Mouse (Mus musculus): ENCODE data around the gene Pex6. TPM values are rescaled to one million over a fixed set of nuclear protein-coding genes. Genes with fewer than 3 reads are reported as not detected.

Pex6 gene
- polyA plus RNA-seq (2015; fragmentation: Nextera tagmentation; extraction: Ambion mirVana), result 21.2 and 30.3 TPM in 2 replicates

DNA sequence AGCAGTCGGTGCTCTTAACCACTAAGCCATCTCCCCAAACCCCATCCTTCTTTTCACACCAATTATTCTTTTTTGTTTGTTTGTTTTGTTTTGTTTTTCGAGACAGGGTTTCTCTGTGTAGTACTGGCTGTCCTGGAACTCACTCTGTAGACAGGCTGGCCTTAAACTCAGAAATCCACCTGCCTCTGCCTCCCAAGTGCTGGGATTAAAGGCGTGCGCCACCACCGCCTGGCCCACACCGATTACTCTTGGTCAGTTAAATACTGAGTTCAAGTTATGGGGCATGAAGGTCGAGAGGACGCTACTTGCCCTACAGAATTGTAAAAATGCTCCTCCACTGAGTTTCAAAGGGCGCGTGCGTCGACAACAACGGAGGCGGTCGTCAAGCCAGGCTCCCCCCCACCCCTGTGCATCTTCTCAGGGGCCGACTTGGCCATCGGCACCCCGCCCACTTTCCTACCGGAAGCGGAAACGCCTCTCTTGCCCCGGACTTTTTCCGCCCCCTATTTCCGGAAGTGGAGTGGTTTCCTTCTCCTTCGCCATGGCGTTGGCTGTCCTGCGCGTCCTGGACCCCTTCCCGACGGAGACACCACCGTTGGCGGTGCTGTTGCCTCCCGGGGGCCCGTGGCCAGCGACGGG is at the start of gene Pex6:
Gene Pex6, plus strand, starts transcription at position 505 of the 639 bp plus-strand sequence.

DNA sequence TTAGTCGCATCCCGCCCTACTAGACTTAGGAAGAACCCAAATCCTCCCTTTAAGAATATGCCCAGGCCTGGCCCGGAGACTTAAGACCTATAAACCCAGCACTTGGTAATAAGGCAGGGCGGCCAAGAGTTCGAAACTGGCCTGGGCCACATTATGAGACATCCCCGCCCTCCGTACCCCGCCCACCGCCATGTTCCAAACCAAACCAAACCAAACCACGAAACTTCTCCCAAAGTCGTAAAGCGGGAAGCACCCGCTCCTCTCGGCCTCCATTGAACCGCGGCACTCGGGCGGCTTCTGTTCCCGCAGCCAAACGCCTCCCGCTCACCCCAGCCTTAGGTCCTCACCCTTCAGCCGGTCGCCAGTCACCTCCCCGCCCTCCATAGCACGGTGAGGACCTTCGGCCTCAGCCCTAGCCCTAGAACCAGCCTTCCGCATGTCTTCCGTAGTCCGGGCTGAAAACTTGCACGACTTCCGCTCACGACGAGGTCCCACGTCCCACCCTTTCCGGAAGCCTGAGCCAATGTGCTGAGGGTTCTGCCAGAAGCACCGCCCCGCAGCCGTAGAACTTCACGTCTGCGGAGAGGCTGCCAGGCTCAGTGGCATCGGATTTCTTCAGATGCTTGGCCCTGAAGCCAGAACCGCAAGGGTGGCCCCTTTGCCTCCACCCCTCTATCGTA is 37.3 kb upstream of the Pex6 start, which contains the start of gene Rrp36:
Gene Rrp36, minus strand, starts transcription at position 503 of the 680 bp plus-strand sequence.

DNA sequence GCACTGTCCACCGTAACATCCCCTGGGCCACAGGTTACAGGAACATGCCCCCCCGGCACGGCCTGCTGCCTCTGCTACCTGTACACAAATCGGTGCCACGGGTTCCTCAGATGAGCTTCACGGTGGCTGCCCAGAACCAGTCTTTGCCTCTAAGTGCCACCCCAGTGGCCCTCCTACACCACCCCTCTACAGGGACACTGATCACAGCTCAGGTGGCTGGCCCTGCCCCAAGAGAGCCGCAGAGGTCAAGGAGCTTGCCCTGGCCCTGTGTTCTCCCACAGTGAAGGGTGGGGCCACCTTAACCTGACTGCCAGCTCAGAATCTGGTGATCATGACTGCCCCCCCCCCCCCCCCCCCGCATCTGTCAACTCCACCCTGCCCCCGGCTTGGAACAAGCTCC is 32.8 kb upstream of the Pex6 start, which contains the start of gene Mea1:
Gene Mea1, plus strand, starts transcription at position 378 of the 400 bp plus-strand sequence.

DNA sequence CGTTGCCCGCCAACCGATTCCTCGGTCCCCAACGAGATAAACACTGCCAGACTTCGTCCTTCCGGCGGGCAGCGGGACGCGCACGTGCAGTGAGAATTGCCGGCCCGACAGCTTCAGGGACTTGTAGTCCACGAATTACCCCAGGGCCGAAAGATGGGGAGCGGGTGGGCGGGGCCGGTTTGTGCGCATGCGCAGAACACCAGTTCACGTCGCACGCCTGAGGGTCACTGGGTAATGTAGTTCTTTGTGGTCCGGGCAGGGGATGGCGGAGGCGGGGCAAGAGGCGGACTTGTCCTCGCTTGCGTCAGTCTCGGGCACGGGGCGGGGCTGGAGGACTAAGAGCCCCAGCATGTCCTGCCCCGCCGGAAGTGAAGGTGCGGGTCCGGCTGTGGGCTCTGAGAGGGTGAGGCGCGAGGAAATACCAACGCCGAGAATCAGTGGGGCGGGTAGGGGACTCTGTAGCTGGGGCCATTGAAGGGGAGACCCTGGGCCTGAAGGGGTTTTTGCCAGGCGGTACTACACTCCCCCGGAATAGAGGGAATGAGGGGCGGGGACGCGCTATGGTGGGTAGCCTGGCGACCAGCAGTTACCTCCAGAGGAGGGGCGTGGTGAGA is 30.4 kb upstream of the Pex6 start, which contains the start of gene Klhdc3:
Gene Klhdc3, minus strand, starts transcription at position 155 of the 614 bp plus-strand sequence.

DNA sequence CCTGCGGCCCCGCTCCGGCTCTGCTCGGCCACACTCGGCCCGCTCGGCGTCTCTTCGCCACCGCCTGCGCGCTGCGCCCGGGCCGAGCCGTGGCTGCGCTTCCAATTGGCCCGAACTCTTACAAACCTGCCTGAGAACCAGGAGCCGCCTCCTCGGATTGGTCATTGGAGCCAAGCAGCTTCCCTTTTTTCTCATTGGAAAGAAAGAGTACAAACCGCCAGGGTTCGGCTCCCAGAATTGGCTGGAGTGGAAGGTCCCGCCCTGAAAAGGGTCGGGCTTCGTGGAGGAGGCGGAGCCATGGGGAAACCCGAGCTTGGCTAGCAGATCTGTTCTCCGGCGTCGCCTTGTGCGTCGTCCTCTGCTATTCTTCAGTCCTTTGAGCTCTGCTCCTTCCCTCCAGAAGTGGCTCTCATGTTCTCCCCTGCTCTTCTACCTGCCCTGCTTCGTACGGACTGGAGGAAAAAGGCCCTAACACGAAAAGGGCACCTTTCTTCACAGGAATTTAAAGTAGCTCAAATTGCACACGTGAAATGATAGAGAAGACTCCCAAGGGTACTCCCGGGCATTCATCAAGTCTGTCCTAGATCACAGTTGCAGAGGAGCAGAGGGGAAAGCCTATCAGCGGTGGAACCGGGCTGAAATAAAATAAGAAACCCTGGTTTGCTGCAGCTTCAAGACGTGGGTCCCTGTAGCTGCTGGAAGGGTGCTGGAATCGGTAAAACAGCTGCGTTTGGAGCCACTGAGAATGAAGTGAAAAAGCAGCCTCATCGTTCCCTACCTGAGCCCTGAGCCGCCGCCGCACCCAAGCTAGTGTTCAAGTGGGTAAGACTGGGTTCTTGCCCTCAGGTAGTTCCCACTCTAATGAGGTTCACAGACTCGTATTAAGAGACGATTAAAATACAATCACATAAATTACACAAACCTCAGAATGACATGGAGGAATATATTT is 6.1 kb upstream of the Pex6 start, which contains the start of gene Ppp2r5d:
Gene Ppp2r5d, minus strand, starts transcription at position 225 of the 949 bp plus-strand sequence.

DNA sequence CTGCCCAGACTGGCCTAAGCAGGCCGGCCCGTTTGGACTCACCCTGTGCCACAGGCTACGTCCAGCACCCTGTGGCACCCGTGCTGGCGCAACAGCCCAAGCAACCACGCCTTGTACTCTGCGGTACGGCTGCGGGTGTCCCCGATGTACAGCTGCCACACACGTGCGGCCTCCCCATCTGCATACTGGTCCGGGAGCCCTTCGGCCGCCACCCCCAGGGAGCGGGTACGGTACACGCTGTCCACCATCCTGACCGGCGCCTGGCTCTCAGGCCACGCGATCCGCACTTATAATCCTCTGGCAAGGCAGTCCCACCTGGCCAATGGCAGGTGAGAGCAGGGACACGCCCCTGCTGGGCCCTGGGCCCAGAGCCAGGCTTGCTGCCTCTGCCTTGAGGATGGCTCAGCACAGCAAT is 17.6 kb downstream of the Pex6 start, which contains the start of gene Gnmt:
Gene Gnmt, minus strand, starts transcription at position 265 of the 415 bp plus-strand sequence.

DNA sequence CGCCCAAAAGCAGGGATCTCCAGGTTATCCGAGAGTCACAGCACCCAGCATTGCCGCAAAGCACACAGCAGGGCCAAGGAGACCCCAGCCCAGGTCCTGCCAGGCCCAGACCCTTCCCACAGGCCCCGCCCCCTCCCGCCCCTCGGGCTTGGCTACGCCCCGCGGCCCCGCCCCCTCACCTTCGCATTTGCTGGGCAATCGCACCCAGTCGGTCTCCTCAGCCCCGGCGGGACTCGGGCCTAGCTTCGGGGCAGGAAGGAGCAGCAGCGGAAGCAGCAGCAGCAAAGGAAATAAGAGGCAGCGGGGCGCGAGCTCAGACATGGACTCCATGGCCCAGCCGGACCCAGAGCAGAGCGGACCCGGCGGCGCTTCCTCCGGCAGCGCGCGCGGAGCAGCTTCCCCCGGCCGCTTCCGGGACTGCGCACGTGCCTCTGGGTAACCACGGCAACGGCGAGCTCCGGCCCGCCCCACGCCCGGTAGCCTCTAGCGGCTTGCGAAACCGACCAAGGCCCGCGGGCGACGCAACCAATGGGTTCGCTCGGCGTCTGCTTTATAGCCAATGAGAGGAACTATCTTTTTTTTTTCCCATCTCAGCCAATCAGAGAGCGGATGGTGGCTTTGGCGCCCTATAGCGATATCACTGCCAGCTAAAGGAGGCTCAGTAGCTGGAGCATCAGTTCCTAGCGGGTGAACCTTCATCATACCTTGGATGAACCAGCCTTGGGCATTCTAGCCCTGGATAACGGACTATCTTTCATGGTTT is 40.7 kb downstream of the Pex6 start, which contains the start of gene Cnpy3:
Gene Cnpy3, minus strand, starts transcription at position 421 of the 763 bp plus-strand sequence.

DNA sequence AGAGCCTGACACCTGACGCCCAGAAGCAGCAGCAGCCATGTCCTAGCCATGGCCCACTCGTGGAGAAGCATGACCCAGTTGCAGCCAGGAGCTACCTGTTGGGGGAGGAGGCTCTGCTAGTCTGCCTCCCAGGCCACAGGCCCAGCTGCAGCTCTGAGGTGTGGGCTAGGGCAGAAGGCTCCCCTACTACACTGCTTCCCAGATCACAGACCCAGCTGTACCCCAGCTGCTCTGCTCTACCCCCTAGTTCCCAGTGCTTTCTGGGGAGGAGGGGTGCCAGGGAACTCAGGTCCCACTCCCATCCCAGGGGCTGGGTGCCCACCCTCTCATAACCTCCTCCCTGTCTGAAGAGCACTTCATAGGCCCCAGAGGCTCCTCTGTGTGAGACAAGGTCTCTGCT is 52.3 kb downstream of the Pex6 start, which contains the start of gene Ptcra:
Gene Ptcra, minus strand, starts transcription at position 169 of the 400 bp plus-strand sequence.

DNA sequence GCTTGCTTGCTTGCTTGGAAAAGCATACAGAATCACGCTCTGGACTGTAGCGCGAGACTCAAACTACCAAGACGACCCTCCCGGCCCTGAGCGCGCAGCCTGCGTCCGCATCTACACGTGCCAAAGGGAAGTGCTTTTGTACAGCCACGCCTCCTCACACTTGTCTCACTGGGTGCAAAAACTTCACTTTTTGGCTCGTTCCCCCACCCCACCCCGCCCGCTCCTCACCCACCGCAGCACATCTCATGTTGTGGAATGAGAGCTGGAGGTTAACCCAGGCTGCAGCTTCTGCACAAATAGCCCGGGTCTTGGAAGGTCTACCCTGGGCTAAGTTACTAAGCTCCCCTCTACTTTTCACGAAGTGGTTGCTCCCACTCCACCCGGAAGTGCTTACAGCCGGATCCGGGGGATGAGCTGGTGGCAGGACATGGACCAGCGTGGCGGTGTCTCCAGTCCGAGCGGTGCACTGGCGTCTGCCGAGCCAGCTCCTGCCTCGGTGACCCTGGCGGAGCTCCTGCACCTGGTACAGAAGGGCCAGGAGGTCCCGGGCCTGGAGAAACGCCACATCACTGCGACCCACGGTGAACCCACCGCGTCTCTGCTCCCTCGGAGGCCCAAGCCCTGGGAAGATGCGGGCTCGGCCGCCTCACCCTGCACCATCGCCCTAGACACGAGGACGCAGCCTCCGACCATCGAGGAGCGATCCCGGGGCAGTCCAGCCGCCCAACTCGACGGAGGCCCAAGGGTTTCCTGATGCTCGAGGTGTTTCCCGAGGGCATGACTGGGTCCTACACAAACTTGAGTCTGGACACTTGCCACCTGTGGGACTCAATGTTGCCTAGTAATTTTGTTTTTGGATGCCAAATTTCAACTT is 61.4 kb downstream of the Pex6 start, which contains the start of gene 2310039H08Rik:
Gene 2310039H08Rik, plus strand, starts transcription at position 232 of the 874 bp plus-strand sequence.

Other genes starting within 250 kb of the Pex6 start
- 0.52 and 1.7 TPM in 2 replicates for gene Ttbk1, start 223.8 kb upstream of the Pex6 start, polyA plus RNA-seq (2015; fragmentation: Nextera tagmentation; extraction: Ambion mirVana)
- gene Dnph1, start 214.8 kb upstream of the Pex6 start, polyA plus RNA-seq (2015; fragmentation: Nextera tagmentation; extraction: Ambion mirVana), result 9.2 and 12.5 TPM in 2 replicates
- gene Cul9, start 165.1 kb upstream of the Pex6 start, polyA plus RNA-seq (2015; fragmentation: Nextera tagmentation; extraction: Ambion mirVana), result 5.8 and 6.3 TPM in 2 replicates
- gene Srf, start 155.3 kb upstream of the Pex6 start, polyA plus RNA-seq (2015; fragmentation: Nextera tagmentation; extraction: Ambion mirVana), result 2.0 and 4.1 TPM in 2 replicates
- 20.2 and 22.3 TPM in 2 replicates for gene Ptk7, start 82.0 kb upstream of the Pex6 start, polyA plus RNA-seq (2015; fragmentation: Nextera tagmentation; extraction: Ambion mirVana)
- 21.7 and 29.3 TPM in 2 replicates for gene Klc4, start 65.4 kb upstream of the Pex6 start, polyA plus RNA-seq (2015; fragmentation: Nextera tagmentation; extraction: Ambion mirVana)
- 91.3 and 138 TPM in 2 replicates for gene Mrpl2, start 65.2 kb upstream of the Pex6 start, polyA plus RNA-seq (2015; fragmentation: Nextera tagmentation; extraction: Ambion mirVana)
- gene Cul7, start 61.1 kb upstream of the Pex6 start, polyA plus RNA-seq (2015; fragmentation: Nextera tagmentation; extraction: Ambion mirVana), result 22.6 and 24.3 TPM in 2 replicates
- gene Rrp36, start 37.1 kb upstream of the Pex6 start, polyA plus RNA-seq (2015; fragmentation: Nextera tagmentation; extraction: Ambion mirVana), result 41.4 and 55.1 TPM in 2 replicates
- gene Mea1, start 32.7 kb upstream of the Pex6 start, polyA plus RNA-seq (2015; fragmentation: Nextera tagmentation; extraction: Ambion mirVana), result 148 and 198 TPM in 2 replicates
- gene Klhdc3, start 30.5 kb upstream of the Pex6 start, polyA plus RNA-seq (2015; fragmentation: Nextera tagmentation; extraction: Ambion mirVana), result 82.8 and 111 TPM in 2 replicates
- gene Ppp2r5d, start 6.4 kb upstream of the Pex6 start, polyA plus RNA-seq (2015; fragmentation: Nextera tagmentation; extraction: Ambion mirVana), result 32.7 and 36.4 TPM in 2 replicates
- 15.0 and 25.6 TPM in 2 replicates for gene Gnmt, start 17.7 kb downstream of the Pex6 start, polyA plus RNA-seq (2015; fragmentation: Nextera tagmentation; extraction: Ambion mirVana)
- gene Cnpy3, start 40.8 kb downstream of the Pex6 start, polyA plus RNA-seq (2015; fragmentation: Nextera tagmentation; extraction: Ambion mirVana), result 40.2 and 56.1 TPM in 2 replicates
- gene Ptcra, start 52.2 kb downstream of the Pex6 start, polyA plus RNA-seq (2015; fragmentation: Nextera tagmentation; extraction: Ambion mirVana), result 0.13 and 0.14 TPM in 2 replicates
- gene 2310039H08Rik, start 61.2 kb downstream of the Pex6 start, polyA plus RNA-seq (2015; fragmentation: Nextera tagmentation; extraction: Ambion mirVana), result 150 and 176 TPM in 2 replicates
- 80.6 and 93.1 TPM in 2 replicates for gene Rpl7l1, start 71.2 kb downstream of the Pex6 start, polyA plus RNA-seq (2015; fragmentation: Nextera tagmentation; extraction: Ambion mirVana)
- gene Bicral, start 147.0 kb downstream of the Pex6 start, polyA plus RNA-seq (2015; fragmentation: Nextera tagmentation; extraction: Ambion mirVana), result 3.5 and 4.2 TPM in 2 replicates
- gene Tbcc, start 179.2 kb downstream of the Pex6 start, polyA plus RNA-seq (2015; fragmentation: Nextera tagmentation; extraction: Ambion mirVana), result 62.1 and 65.4 TPM in 2 replicates
- gene Prph2, start 199.0 kb downstream of the Pex6 start, polyA plus RNA-seq (2015; fragmentation: Nextera tagmentation; extraction: Ambion mirVana), result not detected in 2 replicates